Mouse (Mus musculus): ENCODE results near the gene Rab11fip4.

GRCm38 (mm10) chr11:79737865-79738502, 147.0 kb downstream of the Rab11fip4 start:
- TF ChIP-seq CTCF (IDR thresholded peaks at IDR 0.05; ENCODE audit: borderline replicate concordance, insufficient read depth, low read depth, low read length) (no peak), POLR2A (IDR thresholded peaks at IDR 0.05; ENCODE audit: borderline replicate concordance, insufficient read depth, low read length) (no peak)
